Mouse (Mus musculus): ENCODE results near the gene Syn3. TPM values are rescaled to one million over a fixed set of nuclear protein-coding genes. Genes with fewer than 3 reads are reported as not detected.

The Syn3 gene
- polyA plus RNA-seq, 1 experiment from 2014 or later, result 2.6 TPM

DNA sequence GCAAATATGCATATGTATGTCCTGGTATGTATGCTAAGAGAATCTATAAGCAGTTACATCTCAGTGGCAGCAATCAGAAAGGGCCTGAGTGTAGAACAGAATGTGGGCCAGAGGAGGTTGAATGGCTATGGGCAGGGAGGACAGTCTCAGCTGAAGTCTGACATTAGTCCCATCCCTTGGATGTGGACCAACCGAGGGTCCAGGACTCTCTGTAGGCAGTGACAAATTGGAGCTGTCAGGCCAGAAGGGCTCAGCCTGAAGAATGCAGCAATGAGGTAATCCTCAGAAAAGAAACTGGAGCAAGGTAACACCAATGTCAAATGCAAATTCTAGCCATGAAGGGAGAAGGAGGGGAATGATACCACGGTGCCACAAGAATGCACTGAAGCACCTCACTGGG is 421.4 kb downstream of the Syn3 start:
- no peak overlapping the region for H3K9ac ChIP-seq
- no peak overlapping the region for H3K4me2 ChIP-seq (replicated peaks)
- no peaks in the 10 kb centered on the region for H3K27me3 ChIP-seq
- no peak for ATAC-seq (ENCODE audit: insufficient number of reproducible peaks, low FRiP score, low TSS enrichment, low read depth)
- 75% methylated on average over 2 of the region's 2 CpGs for WGBS
- no peak overlapping the region for H3K27ac ChIP-seq (replicated peaks)
- H3K4me1 ChIP-seq, result no peaks in the 10 kb centered on the region
- H3K36me3 ChIP-seq, result no peaks in the 10 kb centered on the region
- no peak overlapping the region for H3K4me3 ChIP-seq (replicated peaks)
- H3K9me3 ChIP-seq (replicated peaks), result no peaks in the 10 kb centered on the region

GRCm38 (mm10) chr10:86074971-86075711 is 423.6 kb downstream of the Syn3 start:
- Histone ChIP-seq H3K4me3 (replicated peaks) (no peak overlapping the region), H3K36me3 (no peaks in the 10 kb centered on the region), H3K27ac (replicated peaks) (no peak overlapping the region), H3K9me3 (replicated peaks) (no peaks in the 10 kb centered on the region), H3K4me2 (replicated peaks) (no peak overlapping the region), H3K4me1 (no peaks in the 10 kb centered on the region), H3K27me3 (no peaks in the 10 kb centered on the region), H3K9ac (no peak overlapping the region)
- 79% methylated on average over 9 of the region's 9 CpGs for WGBS
- ATAC-seq (ENCODE audit: insufficient number of reproducible peaks, low FRiP score, low TSS enrichment, low read depth), result no peak

DNA sequence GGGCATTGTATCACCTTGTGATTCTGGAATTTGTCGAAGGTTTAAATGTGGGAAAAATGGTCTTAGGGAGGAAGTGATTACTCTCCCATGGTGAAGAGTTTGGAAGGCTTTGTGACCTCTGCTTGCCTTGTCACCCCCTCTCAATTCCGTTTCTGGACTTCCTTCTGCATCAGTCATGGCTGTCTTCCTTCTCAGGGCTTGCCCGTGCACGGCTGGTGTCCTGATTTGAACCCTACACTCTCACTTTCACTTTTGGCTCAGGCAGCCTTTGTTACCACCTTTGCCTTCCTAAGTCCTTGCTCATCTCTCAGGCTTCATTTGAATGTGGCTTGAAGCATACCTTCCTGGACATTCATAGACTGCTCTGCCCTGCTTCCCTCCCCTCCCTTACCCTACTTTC is 424.6 kb downstream of the Syn3 start:
- H3K27me3 ChIP-seq, result no peaks in the 10 kb centered on the region
- no peak overlapping the region for H3K27ac ChIP-seq (replicated peaks)
- 75% methylated on average over 4 of the region's 4 CpGs for WGBS
- no peak overlapping the region for H3K4me2 ChIP-seq (replicated peaks)
- H3K36me3 ChIP-seq, result no peaks in the 10 kb centered on the region
- H3K4me3 ChIP-seq (replicated peaks), result no peak overlapping the region
- H3K4me1 ChIP-seq, result no peaks in the 10 kb centered on the region
- H3K9me3 ChIP-seq (replicated peaks), result no peaks in the 10 kb centered on the region
- no peak for ATAC-seq (ENCODE audit: insufficient number of reproducible peaks, low FRiP score, low TSS enrichment, low read depth)
- H3K9ac ChIP-seq, result no peak overlapping the region

- H3K27ac ChIP-seq (replicated peaks), result no peak overlapping the region
- ATAC-seq (ENCODE audit: insufficient number of reproducible peaks, low FRiP score, low TSS enrichment, low read depth), result no peak
- H3K27me3 ChIP-seq, result no peaks in the 10 kb centered on the region
- no peaks in the 10 kb centered on the region for H3K4me1 ChIP-seq
- no peak overlapping the region for H3K4me2 ChIP-seq (replicated peaks)
- H3K9me3 ChIP-seq (replicated peaks), result no peaks in the 10 kb centered on the region
- 86% methylated on average over 3 of the region's 3 CpGs for WGBS
- H3K4me3 ChIP-seq (replicated peaks), result no peak overlapping the region
- no peak overlapping the region for H3K9ac ChIP-seq
- H3K36me3 ChIP-seq, result no peaks in the 10 kb centered on the region
These were observed 427.9 kb downstream of the Syn3 start for GRCm38 (mm10) chr10:86070751-86071150.

GRCm38 (mm10) chr10:86069341-86069740 is 429.4 kb downstream of the Syn3 start:
- H3K9ac ChIP-seq, result no peak overlapping the region
- H3K4me3 ChIP-seq (replicated peaks), result no peak overlapping the region
- peaks cover 4% of the 10 kb centered on the region for H3K4me1 ChIP-seq
- no peak for ATAC-seq (ENCODE audit: insufficient number of reproducible peaks, low FRiP score, low TSS enrichment, low read depth)
- H3K9me3 ChIP-seq (replicated peaks), result no peaks in the 10 kb centered on the region
- no peak overlapping the region for H3K27ac ChIP-seq (replicated peaks)
- no peaks in the 10 kb centered on the region for H3K27me3 ChIP-seq
- no peaks in the 10 kb centered on the region for H3K36me3 ChIP-seq
- H3K4me2 ChIP-seq (replicated peaks), result no peak overlapping the region
- 32% methylated on average over 3 of the region's 3 CpGs for WGBS

- Histone ChIP-seq H3K9me3 (replicated peaks) (no peaks in the 10 kb centered on the region), H3K27ac (replicated peaks) (no peak overlapping the region), H3K4me3 (replicated peaks) (no peak overlapping the region), H3K4me1 (peaks cover 4% of the 10 kb centered on the region), H3K9ac (no peak overlapping the region), H3K4me2 (replicated peaks) (no peak overlapping the region), H3K36me3 (no peaks in the 10 kb centered on the region), H3K27me3 (no peaks in the 10 kb centered on the region)
- ATAC-seq (ENCODE audit: insufficient number of reproducible peaks, low FRiP score, low TSS enrichment, low read depth), result no peak
- WGBS, result 48% methylated on average over 10 of the region's 10 CpGs
These were observed 430.8 kb downstream of the Syn3 start for GRCm38 (mm10) chr10:86067911-86068310.

DNA sequence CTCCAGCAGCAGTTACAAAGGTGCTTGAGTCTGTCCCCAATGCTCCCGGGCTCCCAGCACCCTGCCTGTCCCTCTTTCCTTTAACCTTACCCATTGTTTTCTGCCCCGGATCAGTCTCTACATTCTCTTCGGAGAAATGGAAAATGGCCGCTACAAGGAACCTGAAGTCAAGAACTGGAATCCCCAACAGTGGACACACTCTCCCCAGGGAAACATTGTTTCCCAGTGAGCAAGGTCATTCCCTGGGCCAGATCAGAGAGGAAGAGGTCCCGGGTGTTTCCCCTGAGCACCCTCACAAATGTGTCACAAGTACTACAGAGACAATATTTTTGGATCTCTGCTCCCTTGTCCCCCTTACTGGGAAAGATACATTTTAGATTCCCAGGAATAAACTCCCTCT is 432.0 kb downstream of the Syn3 start:
- Histone ChIP-seq H3K9me3 (replicated peaks) (no peaks in the 10 kb centered on the region), H3K27ac (replicated peaks) (no peak overlapping the region), H3K36me3 (no peaks in the 10 kb centered on the region), H3K4me1 (peaks cover 4% of the 10 kb centered on the region), H3K9ac (no peak overlapping the region), H3K27me3 (no peaks in the 10 kb centered on the region), H3K4me3 (replicated peaks) (no peak overlapping the region), H3K4me2 (replicated peaks) (no peak overlapping the region)
- 78% methylated on average over 5 of the region's 5 CpGs for WGBS
- no peak for ATAC-seq (ENCODE audit: insufficient number of reproducible peaks, low FRiP score, low TSS enrichment, low read depth)

- WGBS, result 78% methylated on average over 1 of the region's 1 CpGs
- ATAC-seq (ENCODE audit: insufficient number of reproducible peaks, low FRiP score, low TSS enrichment, low read depth), result no peak
- H3K4me3 ChIP-seq (replicated peaks), result no peak overlapping the region
These were observed 433.0 kb downstream of the Syn3 start for GRCm38 (mm10) chr10:86065661-86066060.

GRCm38 (mm10) chr10:86064937-86065336 is 433.8 kb downstream of the Syn3 start:
- no peaks in the 10 kb centered on the region for H3K27me3 ChIP-seq
- WGBS, result 8% methylated on average over 4 of the region's 4 CpGs
- no peak overlapping the region for H3K9ac ChIP-seq
- peaks cover 4% of the 10 kb centered on the region for H3K4me1 ChIP-seq
- ATAC-seq (ENCODE audit: insufficient number of reproducible peaks, low FRiP score, low TSS enrichment, low read depth), result peak; percentile 78
- no peaks in the 10 kb centered on the region for H3K9me3 ChIP-seq (replicated peaks)
- no peak overlapping the region for H3K4me2 ChIP-seq (replicated peaks)
- H3K27ac ChIP-seq (replicated peaks), result no peak overlapping the region
- no peak overlapping the region for H3K4me3 ChIP-seq (replicated peaks)
- H3K36me3 ChIP-seq, result no peaks in the 10 kb centered on the region

More at GRCm38 (mm10) chr10:86065661-86066060, 433.0 kb downstream of the Syn3 start:
- no peak overlapping the region for H3K9ac ChIP-seq
- no peaks in the 10 kb centered on the region for H3K27me3 ChIP-seq
- peaks cover 4% of the 10 kb centered on the region for H3K4me1 ChIP-seq
- H3K36me3 ChIP-seq, result no peaks in the 10 kb centered on the region
- H3K27ac ChIP-seq (replicated peaks), result no peak overlapping the region
- no peak overlapping the region for H3K4me2 ChIP-seq (replicated peaks)
- H3K9me3 ChIP-seq (replicated peaks), result no peaks in the 10 kb centered on the region

DNA sequence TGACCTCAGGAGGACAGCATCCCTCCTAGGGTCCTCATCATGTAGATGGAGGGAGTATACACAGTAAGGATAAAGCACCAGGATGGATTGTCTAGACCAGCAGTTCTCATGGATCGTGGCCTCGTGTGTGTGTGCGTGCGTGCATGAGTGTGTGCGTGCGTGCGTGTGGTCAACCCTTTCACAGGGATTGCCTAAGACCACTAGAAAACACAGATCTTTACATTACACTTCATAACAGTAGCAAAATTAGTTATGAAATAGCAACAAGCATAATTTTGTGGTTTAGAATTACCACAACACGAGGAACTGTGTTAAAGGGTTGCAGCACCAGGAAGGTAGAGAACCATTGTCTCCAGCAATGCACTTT is 435.7 kb downstream of the Syn3 start:
- Histone ChIP-seq H3K27me3 (no peaks in the 10 kb centered on the region), H3K9ac (no peak overlapping the region), H3K4me2 (replicated peaks) (no peak overlapping the region), H3K4me1 (peaks cover 4% of the 10 kb centered on the region), H3K4me3 (replicated peaks) (no peak overlapping the region), H3K36me3 (no peaks in the 10 kb centered on the region), H3K27ac (replicated peaks) (no peak overlapping the region), H3K9me3 (replicated peaks) (no peaks in the 10 kb centered on the region)
- ATAC-seq (ENCODE audit: insufficient number of reproducible peaks, low FRiP score, low TSS enrichment, low read depth), result no peak
- WGBS, result 92% methylated on average over 8 of the region's 8 CpGs

DNA sequence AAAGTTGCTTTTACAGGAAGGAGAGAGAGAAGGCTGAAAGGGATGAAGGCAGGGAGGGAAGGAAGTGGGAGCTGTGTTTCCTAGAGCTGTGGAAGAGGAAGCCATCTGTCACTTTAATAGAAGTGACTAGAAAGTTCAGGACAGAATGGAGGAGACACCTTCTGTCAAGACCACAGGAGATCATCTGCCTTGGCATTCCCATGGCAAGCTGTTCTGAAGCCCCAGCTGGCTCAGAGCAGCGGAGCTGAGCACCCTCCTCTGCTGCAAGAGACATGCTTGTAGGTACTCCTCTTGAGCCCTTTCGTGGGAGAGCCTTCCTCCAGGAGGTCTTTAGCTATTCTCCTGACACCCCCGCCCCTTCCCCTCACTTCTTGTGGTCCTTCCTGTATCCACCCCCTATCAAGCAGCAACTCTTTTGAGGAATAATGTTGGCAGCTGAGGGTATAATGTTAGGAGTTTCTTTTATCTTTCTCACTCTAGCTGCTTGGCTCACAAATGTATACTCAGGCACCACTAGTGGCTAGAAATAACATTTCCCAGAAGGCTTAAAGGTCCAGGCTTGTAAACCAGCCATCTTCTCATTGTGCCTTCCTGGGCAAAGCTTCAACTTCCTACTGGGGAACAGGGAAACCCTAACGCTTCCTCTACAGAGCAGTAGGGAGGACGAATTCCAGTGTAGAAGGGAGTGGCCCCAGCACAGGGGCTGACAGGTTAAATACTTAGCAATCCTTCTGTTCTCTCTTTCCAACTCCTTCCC is 436.3 kb downstream of the Syn3 start:
- Histone ChIP-seq H3K27ac (replicated peaks) (no peak overlapping the region), H3K4me3 (replicated peaks) (no peak overlapping the region), H3K27me3 (no peaks in the 10 kb centered on the region), H3K4me1 (peaks cover 4% of the 10 kb centered on the region), H3K36me3 (no peaks in the 10 kb centered on the region), H3K4me2 (replicated peaks) (no peak overlapping the region), H3K9me3 (replicated peaks) (no peaks in the 10 kb centered on the region), H3K9ac (no peak overlapping the region)
- WGBS, result 69% methylated on average over 5 of the region's 5 CpGs
- no peak for ATAC-seq (ENCODE audit: insufficient number of reproducible peaks, low FRiP score, low TSS enrichment, low read depth)

GRCm38 (mm10) chr10:86060267-86060666 is 438.4 kb downstream of the Syn3 start:
- Histone ChIP-seq H3K4me2 (replicated peaks) (no peak overlapping the region), H3K9me3 (replicated peaks) (no peaks in the 10 kb centered on the region), H3K36me3 (no peaks in the 10 kb centered on the region), H3K27me3 (no peaks in the 10 kb centered on the region), H3K9ac (no peak overlapping the region), H3K27ac (replicated peaks) (no peak overlapping the region), H3K4me1 (peaks cover 4% of the 10 kb centered on the region), H3K4me3 (replicated peaks) (no peak overlapping the region)
- no peak for ATAC-seq (ENCODE audit: insufficient number of reproducible peaks, low FRiP score, low TSS enrichment, low read depth)
- WGBS, result 45% methylated on average over 3 of the region's 3 CpGs
